Mouse (Mus musculus): ENCODE data around the gene Arhgef10l.

- no peak for TF ChIP-seq POLR2A (IDR thresholded peaks at IDR 0.05; ENCODE audit: low read depth, low read length)
- no peak for TF ChIP-seq CTCF (IDR thresholded peaks at IDR 0.05; ENCODE audit: extremely low read depth, insufficient read length, insufficient replicate concordance, low read depth, low read length)
These were observed 16.6 kb downstream of the Arhgef10l start for GRCm38 (mm10) chr4:140649207-140649591.
